Mouse (Mus musculus) ES-Bruce4 (cell line): ENCODE data around the gene Tbc1d16.

Experiments used
- CTCF ChIP-seq: IDR thresholded peaks from one replicate; pipeline ENCODE4 v1.8.1; 2011; ENCODE audit warnings: low read depth, low read length
- EP300 ChIP-seq: IDR thresholded peaks from 2 replicates; pipeline ENCODE4 v1.6.1; 2011; ENCODE audit warnings: low read depth, low read length; ENCODE audit not compliant: insufficient read depth
- POLR2A ChIP-seq: IDR thresholded peaks from one replicate; pipeline ENCODE4 v1.8.1; 2011; ENCODE audit warnings: low read length; ENCODE audit not compliant: insufficient read depth

- no peak for TF ChIP-seq CTCF
- no peak for TF ChIP-seq POLR2A
- no peak for TF ChIP-seq EP300
Measured at GRCm38 (mm10) chr11:119111345-119111744, 117.0 kb downstream of the Tbc1d16 start.
